Mouse (Mus musculus): ENCODE results near the gene Sorcs2.
A peak's percentile ranks its signal among the peaks of the same experiment; 100 is the strongest.
"Not testable (repeated sequence)": the region's sequence is repeated elsewhere in the genome, so short reads cannot be mapped to it uniquely, and the experiment has no call there.

Gene Sorcs2

DNA sequence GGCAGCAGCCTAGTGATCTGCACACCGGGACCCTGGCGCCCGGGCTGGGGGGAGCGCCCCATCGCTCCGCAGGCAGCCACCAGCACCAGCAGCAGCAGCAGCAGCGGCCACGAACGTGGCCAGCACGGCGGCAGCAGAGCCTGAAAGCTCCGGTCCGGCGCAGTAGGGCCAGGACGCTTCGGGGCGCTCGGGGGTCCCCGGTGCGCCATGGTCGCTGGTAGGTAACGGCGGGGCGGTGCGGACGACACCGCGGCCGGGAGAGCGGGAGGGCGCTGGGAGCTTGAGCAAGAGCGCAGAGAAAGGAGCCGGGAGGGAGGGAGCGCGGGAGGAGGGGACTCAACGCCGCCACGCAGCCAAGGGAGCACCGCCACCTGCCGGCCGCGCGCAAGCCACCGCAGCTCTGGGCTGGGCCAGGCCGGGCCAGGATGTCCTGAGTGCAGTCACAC lies at the start of gene Sorcs2:
TSS of gene Sorcs2 (minus strand) at position 303 of the 446 bp plus-strand sequence.
- peak; percentile 76 for DNase-seq

DNA sequence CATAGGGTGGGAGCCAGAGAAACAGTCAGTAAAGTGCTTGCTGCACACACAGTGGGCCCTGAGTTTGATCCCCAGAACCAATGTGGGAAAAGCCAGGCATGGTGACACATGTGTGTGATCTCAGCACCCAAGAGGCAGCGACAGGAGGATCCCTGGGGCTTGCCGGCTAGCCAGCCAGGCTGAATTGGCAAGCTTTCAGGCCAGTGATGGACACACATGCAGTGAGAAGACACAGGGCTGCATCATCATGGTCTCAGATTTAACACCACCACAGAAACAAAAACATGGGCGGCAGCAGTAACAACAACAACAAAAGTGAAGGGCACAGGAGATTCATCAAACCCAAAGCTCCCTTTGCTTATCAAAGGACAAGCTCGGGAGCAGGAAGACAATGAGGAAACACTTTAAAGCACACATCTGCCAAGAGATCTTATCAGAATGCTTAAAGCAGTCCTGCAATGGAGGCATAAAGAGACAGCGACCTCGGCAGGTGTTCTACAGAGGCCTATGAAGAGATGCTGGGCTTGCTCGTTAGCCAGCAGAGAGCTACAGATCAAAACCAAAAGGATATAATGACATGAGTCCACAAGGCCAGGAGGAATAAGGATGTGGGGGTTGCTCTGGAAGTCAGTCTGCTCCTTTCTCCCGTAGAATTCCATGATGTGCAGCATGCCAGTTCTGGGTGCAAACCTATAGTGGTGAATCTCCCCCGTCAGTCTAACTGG lies 48.4 kb upstream of the Sorcs2 start:
- no peak for DNase-seq

DNA sequence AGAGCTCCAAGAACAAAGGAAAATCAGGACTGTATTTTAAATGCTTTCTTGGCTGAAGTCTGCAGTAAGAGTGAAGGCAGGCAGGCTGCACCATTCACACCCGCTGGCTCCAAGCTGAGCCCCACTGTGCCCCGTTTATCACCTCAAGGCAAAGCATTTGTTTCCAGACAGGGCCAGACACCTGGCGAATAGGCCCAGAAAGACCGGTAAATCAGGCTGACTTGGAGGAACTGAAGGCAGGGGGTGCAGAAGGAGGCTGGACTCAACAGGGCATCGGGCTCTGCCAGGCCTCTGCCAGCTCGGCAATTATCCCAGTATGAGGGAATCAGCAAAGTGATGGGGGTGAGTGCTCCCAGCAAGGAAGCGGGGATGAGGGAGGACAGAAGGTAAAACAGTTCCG lies 47.1 kb upstream of the Sorcs2 start:
- no peak for DNase-seq

DNA sequence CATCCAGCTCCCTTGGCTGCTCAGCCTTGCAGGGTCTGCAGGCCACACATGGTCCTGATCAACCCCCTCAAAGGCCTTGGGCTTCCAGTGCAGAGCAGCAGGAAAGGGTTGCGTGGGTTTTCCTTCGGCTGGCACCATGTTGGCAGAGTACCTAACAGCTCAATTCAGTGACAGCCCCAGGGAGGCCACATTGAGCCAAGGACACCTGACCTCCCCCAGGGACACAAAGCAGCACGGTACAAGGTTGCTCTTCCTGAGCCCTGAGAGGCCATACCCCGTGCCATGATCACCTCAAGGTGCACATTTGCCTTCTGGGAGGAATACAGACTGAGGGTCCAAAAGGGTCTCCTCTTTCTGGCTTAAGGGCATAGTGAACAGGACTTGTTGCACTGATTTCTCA lies 46.7 kb upstream of the Sorcs2 start:
- DNase-seq = no peak

DNA sequence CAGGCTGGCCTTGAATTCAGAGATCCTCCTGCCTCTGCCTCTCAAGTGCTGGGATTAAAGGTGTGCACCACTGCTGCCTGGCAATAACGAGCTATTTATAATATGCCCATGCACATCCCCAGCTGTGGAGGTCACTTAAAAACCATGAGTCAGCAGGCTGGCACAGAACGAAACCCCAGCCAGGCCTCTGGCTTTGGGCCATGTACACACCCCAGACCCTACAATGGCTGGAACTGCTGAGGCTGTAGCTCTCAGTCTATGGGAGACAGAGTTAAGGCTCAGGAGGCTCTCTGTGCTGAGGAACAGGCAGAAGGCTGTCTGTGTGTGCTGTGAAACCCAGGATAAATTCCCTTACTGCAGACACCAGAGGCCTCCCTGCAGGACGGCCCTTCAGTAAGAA lies 42.8 kb upstream of the Sorcs2 start:
- no peak for DNase-seq

DNA sequence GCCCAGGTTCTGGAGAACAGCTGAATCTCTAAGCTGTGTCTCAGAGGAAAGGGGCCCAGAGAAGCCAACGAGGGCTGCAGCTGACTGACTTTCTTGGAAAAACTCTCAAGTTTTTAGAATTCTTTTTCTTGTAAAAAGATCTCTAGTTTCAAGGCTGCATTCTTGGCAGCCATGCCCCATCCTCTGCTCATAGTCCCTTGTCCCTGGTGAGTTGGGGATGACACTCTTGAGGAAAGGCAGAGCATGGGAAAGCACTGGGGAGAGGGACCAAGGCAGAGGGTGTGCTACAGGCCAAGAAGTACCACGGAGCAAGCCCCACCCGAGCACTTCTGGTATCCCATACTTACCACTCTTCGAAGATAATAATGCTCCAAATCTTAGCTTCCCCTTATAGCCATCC lies 38.9 kb upstream of the Sorcs2 start:
- no peak for DNase-seq

DNA sequence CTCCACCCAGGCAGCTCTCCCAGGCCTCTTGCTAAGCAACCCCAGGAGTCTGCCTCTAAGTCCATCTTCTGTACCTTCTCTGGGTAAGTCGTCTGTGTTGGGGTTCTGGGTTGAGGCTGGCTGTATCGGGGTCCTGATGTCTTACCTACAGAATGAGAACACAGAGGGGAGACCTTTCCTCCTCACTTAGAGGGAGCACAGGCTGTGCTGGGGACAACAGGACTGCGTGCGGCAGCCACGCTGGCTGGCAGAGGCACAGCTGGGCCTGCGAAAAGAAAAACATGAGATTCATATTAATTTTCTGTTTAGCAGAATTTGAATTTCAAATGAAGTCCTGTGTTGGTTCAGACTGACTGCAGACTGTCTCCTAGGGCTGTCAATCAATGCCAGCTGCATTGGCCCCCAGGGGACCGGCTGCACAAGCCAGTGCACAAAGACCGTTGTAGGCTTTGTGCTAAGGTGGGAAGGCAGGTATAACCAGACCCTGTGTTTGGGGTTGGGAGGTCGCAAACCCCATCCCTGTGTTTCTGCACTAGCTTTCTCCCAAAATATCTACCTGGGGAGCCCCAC lies 36.5 kb upstream of the Sorcs2 start:
- DNase-seq = no peak

DNA sequence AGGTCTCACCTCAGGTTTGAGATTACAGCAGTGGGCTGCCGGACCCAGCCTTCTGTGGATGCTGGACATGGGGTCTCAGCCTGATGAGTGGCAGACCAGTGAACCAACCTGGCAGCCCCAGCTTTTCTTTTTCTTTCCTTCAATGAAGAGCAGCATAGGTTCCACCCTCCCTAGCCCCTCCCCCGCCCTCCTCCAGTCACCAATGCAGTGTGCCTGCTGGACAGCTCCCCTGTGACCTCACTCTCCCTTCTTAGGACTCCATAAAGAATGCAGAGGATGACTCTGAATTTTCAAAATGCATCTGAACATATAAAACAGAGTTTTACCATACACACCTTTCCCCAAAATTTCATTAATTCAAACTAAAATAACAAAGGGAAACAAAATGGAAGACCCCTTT lies 33.8 kb upstream of the Sorcs2 start:
- no peak for DNase-seq

DNA sequence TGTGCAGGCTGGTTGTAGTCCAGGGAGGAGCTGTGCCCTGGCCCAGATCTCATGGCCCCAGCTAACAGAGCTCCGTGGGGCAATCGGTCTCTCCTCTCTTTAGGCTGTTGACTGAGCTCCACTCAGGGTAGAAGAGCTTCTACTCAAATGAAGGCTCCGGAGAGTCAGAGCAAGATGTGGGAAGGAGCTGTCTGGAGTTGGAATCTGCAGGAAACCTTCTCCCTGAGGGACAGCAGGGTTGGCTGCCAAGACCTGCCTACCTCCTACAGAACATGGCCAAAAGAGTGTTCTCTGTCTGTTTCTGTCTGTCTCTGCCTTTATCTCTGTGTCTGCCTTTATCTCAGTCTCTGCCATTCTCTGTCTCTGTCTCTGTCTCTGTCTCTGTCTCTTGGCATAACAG lies 31.6 kb upstream of the Sorcs2 start:
- DNase-seq = no peak

DNA sequence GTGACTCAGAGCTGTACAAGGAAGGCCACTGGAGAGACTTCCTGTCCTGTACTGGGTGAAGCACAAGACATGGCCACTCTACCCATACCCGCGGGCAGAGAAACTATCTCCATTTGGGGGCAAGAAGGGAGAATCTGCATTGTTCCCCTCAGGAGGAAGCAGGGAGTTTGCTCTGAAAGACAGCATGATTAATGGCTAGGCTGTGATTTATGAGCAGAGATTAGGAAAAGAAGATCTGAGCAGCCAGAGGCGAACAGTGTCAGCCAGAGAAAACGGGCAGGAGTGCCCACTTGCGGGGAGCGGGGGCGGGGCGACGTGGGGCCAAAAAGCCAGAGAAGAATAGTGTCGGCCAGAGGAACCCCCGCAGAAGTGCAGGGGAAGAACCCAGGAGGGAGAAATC lies 29.9 kb upstream of the Sorcs2 start:
- DNase-seq = no peak

DNA sequence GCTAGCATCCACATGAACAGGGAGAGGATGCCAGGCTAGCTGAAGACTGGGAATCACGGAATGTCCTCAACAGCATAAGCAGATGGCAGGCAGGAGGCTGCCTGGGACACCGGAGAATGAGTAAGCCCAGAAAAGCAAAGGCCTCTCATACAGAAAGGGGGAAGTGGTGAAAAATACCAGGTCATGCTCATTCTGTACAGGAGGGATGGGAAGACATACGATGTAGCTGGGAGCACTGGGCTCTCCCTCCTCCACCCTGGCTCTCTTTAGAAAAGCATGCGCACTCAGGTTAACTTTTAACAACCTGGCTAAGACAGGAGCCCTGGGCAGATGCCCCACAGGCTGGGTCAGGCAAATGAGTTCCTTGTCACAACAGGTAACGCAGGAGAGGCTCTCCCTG lies 28.5 kb upstream of the Sorcs2 start:
- DNase-seq = peak; percentile 78

DNA sequence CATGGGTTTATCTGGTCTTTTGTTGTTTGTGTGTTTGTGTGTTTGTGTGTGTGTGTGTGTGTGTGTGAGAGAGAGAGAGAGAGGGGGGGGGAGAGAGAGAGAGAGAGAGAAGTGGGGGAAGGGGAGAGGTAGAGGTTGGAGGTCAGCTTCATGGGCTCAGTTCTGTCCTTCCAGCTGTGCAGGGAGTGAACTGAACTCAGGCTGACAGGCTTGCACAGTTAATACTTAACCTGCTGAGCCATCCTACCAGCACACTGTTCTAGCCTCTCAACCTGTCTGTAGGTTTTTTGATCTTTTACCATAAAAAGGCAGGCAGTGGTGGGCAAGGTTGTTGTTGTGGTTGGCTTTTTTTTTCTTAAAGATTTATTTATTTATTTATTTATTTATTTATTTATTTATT lies 26.7 kb upstream of the Sorcs2 start:
- DNase-seq = peak; percentile 39

DNA sequence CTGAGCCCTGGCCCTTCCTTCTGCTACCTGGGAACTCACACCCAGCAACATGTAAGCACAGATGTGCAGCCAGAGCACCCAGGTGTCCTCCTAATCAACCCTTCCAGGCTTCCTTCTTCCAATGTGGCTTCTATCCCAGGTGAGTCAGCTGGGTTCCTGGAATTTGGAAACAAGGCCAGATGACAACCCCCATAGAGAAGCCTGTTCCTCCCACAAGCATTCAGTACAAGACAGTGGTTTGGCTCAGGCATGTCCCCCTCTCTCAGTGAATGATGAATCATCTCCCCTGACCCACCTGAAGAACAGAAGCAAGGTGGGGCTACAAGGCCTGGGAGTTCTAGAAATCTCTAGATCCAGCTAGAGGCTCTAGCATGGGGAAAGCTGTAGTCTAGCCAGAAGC lies 24.8 kb upstream of the Sorcs2 start:
- no peak for DNase-seq

DNA sequence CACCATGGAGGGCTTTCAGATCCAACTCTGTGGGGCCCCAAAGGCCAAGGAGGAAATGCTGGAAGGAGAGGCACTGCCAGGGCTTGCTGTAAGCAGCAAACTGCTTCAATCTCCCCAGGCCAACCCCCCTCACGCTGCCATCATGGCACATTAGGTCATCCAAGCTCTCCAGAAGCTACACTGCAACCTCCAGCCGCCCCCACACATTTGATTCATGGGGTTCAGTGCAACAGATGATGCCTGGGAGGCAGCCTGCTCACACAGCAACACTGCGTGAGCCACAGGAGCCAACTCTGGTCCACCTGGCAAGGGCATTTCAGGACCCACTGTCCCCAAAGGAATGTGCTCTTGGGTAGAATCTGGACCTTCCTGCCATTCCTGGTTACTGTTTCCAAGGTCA lies 21.9 kb upstream of the Sorcs2 start:
- DNase-seq = no peak

DNA sequence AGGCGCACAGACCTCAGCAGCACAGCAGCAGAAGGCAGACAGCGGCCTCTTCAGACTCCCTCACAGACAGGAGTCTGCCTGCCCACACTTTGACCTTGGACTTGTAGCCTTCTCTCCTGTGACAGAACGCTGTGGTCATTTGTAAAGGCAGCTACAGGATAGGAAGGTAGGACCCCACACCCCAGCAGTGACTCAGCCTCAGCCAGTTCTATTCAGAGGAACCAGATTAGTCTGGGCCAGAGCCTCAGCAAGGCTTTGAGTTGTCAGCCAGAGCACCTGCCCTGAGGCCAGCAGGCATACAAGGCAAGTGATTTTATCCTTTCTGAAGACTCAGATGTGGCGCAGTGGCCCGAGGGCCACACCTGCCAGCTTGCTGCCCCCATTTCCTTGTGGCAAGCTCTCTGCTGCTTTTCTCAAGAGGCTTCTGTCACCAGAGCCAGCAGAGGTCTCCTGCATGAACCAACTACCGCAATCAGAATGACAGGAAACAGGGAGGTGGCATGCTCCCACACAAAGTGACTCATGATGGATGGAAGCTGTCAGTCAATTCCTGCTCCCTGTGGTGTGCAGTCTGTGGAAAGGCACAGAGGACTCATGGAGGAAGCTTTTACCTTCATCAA lies 16.9 kb upstream of the Sorcs2 start:
- DNase-seq = no peak

DNA sequence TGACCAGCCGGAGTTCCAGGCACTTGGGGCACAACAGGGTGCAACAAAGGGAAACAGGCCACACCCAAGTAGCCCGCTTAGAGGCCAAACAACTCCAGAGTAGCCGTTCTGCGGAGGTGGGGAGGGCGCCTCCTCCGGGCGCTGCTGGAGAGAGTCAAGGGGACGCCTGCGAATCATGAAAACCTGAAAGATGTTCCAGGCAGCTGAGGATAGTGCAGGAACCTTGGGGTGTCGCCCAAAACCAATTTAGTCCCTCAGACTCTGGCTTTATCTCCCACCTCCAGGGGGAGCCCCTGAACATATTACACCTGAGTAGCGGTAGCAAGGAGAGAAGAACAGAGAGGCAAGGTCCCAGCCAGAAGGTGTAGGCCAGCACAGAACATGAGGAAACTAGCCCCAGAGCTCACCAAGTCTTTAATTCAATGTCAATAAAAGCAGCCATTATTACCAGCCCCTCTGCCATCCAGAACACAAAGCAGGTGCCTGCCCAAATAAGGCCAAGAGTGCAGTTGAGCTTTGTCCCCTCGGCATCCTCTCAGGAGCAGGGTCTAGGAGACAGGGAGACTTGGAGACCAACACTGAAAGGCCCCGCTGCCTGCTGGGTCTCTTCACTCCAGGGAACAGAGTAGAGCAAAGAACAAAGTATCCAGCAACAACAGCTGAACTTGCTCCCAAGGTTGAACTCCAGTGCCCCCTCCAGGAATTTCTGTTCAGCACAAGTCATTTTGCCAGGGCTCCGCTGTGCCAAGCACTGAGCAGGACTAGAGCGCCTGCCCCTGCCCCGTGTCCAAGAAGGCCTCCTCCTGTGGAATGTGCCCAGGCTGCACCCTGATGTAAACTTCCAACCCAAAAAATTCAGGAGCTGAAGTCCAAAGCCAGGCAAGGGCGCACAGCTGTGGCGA lies 775 bp upstream of the Sorcs2 start:
- peak; percentile 86 for DNase-seq

DNA sequence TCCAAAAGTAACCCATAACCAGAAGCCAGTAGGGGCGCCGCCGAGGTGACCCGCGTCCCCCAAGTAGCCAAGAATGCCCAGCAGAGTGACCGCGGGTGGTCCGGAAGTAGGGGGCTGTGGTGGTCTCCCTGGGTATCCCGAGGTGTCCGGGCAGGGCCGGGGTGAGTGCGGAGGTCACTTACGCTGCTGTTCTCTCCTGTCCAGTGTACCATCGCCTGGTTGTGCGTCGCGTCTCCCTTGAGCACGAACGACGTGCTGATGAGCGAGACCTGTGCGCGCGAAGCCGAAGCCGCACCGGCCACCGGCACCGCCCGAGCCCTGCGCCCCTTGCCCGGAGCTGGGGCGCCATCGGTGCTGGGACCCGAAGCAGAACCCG lies 567 bp downstream of the Sorcs2 start:
- DNase-seq = no peak

DNA sequence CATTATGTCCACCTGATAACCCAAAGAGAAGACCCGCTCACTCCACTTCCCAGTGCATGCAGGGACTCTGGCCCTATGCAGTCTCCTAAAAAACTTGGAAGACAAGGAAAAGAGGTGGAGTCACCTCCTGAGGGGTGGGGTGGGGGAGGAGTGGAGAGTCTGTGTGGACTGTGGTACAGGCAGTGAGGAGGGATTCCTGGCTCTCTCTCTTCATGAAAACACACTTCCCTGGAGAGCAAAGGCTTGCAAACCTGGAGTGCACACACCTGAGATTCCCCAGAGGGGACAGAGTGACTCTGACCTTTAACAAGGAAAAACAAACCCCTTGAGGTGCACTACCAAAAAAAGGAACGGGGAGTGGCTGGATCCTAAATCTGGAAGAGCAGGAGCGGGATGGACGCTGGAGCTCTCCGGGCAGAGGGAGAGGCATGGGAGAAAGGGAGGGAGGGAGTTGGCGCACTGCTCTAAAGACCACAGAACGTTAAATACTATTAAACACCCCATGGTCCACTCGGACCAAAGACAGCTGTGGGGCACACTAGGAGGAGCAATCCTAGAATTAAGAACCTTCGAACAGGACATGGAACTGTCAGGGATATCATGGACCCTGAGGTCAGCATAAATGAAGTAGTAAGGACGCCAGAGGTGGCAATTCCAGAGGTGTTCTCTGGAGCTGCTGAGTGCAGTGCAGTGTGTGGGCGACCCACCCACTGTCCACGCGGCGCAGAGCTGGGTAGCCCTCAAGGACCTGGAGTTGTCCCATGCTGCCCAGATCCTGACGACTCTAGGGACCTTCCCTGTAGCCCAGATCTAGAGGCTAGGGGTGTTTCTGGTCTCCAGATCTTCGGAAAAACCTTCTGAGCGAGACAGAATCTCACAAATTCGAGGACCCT lies 1.2 kb downstream of the Sorcs2 start:
- DNase-seq = no peak

DNA sequence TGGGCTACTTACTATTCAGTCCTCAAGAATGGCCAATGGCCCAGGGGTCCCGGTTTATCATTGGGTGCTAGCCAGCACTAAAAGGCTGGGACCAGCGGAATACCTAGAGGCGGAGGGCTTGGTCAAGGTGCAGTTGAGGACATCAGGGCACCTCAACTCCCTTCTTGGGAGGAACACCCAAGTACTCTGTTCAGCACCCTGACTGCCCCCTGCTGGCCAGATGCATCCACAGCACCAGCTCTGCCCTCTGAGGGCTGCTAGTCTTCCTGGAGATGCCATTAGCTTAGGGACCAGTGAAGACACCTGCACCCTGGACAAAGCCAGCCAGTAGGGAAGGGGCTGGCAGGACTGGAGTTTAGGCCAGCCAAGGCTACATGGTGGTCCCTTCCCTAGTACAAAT lies 1.9 kb downstream of the Sorcs2 start:
- DNase-seq = peak; percentile 75

DNA sequence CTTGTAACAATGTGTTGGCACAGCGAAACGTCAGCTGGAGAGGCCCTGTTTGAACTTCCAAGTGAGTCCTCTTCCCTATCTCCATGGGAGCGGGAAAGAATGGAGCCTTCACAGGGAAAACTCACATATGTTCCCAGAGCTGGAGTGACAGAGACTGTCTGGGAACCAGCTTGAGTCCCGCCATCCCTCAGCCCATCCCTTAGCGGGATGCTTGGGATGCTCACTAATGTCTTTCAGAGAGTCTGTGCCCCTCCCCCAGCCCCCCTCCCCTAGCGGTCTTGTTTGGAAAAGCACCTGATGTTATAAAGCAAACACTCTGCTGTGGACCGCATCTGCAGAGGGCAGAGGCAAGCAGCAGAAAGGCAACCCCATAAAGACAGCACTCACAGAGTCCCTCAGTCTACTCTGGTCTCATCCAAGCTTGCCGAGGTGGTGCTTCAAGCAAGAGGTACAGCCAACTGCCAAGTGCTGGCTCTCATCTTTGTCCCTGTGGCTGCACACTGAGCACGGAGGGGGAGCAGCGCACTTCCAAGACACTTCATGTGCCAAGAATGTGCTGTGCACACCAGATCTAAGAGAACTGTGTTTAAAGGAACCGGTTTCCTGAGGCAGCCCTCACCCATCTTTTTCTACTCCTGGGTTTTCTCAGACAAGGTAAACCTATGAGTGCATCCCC lies 3.0 kb downstream of the Sorcs2 start:
- no peak for DNase-seq

DNA sequence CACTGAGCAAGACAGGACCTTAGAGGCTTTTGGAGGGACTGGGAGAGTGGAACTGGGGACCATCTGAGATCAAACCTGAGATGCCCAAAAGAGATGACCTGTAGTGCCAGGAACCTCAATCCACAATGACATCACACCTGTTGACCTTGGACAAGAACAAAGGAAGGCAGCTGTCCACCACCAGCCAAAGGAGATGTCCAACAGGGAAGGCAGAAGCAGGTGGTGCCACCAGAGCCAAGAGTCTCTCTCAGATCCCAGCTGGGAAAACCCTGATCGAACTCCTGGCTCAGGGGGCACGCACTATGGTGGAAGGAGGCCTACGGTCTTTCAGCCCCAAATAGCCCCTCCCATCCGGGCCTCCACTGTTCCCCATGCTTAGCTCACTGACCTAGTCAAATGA lies 6.2 kb downstream of the Sorcs2 start:
- no peak for DNase-seq

DNA sequence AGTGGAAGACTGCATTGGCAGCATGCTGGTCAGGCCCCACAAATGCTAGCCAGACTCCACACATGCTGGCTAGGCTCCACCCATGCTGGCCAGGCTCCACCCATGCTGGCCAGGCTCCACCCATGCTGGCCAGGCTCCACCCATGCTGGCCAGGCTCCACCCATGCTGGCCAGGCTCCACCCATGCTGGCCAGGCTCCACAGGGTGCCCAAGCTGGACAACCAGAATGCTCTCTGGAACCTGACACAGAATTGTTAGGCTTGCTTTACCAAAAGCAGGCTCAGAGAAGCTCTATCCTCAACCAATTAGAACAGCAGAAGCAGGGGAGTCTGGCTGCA lies 7.4 kb downstream of the Sorcs2 start:
- not testable (repeated sequence) for DNase-seq

All from kidney, adult 9 months (tissue).